Mouse (Mus musculus) intestine, embryonic 15.5 days (tissue): Measurements from ENCODE around the gene Ncoa3. TPM values are rescaled to one million over a fixed set of nuclear protein-coding genes. Genes with fewer than 3 reads are reported as not detected.
A peak's percentile ranks its signal among the peaks of the same experiment; 100 is the strongest.

Source experiments
- ATAC-seq: fragments of 200-750 bp; cut with Nextera tagmentation; 2 replicates; pipeline ENCODE4 v1.8.0; 2017; ENCODE audit warnings: moderate TSS enrichment, moderate library complexity
- H3K27ac ChIP-seq: fragments of 300-500 bp; sonication (generic); 2 replicates; pipeline ENCODE4 v1.5.1; 2015; ENCODE audit warnings: mild to moderate bottlenecking, inconsistent platforms
- H3K27me3 ChIP-seq: fragments of 300-500 bp; sonication (generic); replicated peaks from 2 replicates; pipeline ENCODE4 v1.6.1; 2015; ENCODE audit warnings: inconsistent platforms
- H3K36me3 ChIP-seq: fragments of 300-500 bp; sonication (generic); 2 replicates; pipeline ENCODE4 v1.6.1; 2015; ENCODE audit warnings: inconsistent platforms
- H3K4me1 ChIP-seq: fragments of 300-500 bp; sonication (generic); replicated peaks from 2 replicates; pipeline ENCODE4 v1.6.1; 2015; ENCODE audit warnings: inconsistent platforms
- H3K4me2 ChIP-seq: fragments of 300-500 bp; sonication (generic); replicated peaks from 2 replicates; pipeline ENCODE4 v1.6.1; 2015; ENCODE audit warnings: mild to moderate bottlenecking, inconsistent platforms
- H3K4me3 ChIP-seq: fragments of 300-500 bp; sonication (generic); replicated peaks from 2 replicates; pipeline ENCODE4 v1.5.1; 2015; ENCODE audit warnings: inconsistent platforms
- H3K9ac ChIP-seq: fragments of 300-500 bp; sonication (generic); 2 replicates; pipeline ENCODE4 v1.6.1; 2015; ENCODE audit warnings: inconsistent platforms
- H3K9me3 ChIP-seq: fragments of 300-500 bp; sonication (generic); 2 replicates; pipeline ENCODE4 v1.6.1; 2016; ENCODE audit warnings: inconsistent platforms
- WGBS: fragments of 180-500 bp; shearing (Covaris S2); methylation state at CpG from one replicate; pipeline ENCODE4 v1.1.7; 2015; 5-methylcytosine and 5-hydroxymethylcytosine counted together
- polyA plus RNA-seq: library from polyadenylated mRNA; unstranded; fragments of >200 nt; fragmentation: Nextera tagmentation; extraction: Ambion mirVana; gene quantifications from 2 replicates; pipeline ENCODE4 v1.2.1, GENCODE M21; 2015

Ncoa3 gene
- polyA plus RNA-seq, 1 experiment from 2014 or later: 10.8 TPM

GRCm38 (mm10) chr2:166048852-166049251 lies 56.4 kb downstream of the Ncoa3 start:
- WGBS: 73% methylated on average over 7 of the region's 7 CpGs
- H3K36me3 ChIP-seq: no peaks in the 10 kb centered on the region; the same call in none of the 2 replicates

DNA sequence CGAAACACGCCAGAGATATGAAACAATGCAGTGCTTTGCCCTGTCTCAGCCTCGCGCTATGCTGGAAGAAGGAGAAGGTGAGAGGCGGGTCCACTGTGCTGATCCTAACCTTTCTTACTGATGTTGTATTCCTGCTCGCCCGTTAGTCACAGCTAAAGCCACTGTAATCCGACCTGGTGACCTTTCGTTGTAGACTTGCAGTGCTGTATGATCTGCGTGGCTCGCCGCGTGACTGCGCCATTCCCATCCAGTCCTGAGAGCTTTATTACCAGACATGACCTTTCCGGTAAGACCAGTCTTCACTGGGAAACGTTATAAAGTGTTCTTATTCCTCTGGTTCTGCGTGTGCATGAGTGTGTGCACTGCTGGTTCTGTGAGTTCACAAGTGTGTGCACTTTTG lies 59.0 kb downstream of the Ncoa3 start:
- Histone ChIP-seq H3K4me3 (no peak overlapping the region), H3K4me1 (no peaks in the 10 kb centered on the region), H3K27me3 (no peaks in the 10 kb centered on the region), H3K27ac (no peak overlapping the region), H3K4me2 (no peak overlapping the region), H3K36me3 (peaks cover 9% of the 10 kb centered on the region), H3K9me3 (no peaks in the 10 kb centered on the region), H3K9ac (no peak overlapping the region)
- 89% methylated on average over 17 of the region's 17 CpGs for WGBS
- no peak for ATAC-seq

More at GRCm38 (mm10) chr2:166048852-166049251, 56.4 kb downstream of the Ncoa3 start:
- Histone ChIP-seq H3K4me3 (no peak overlapping the region), H3K27me3 (no peaks in the 10 kb centered on the region), H3K9me3 (no peaks in the 10 kb centered on the region), H3K4me2 (no peak overlapping the region), H3K4me1 (peaks cover 12% of the 10 kb centered on the region), H3K27ac (no peak overlapping the region), H3K9ac (no peak overlapping the region)
- ATAC-seq: no peak

GRCm38 (mm10) chr2:166051966-166052365 lies 59.5 kb downstream of the Ncoa3 start:
- H3K27ac ChIP-seq: no peak overlapping the region
- H3K27me3 ChIP-seq: no peaks in the 10 kb centered on the region
- H3K4me3 ChIP-seq: no peak overlapping the region
- H3K9ac ChIP-seq: no peak overlapping the region
- H3K9me3 ChIP-seq: no peaks in the 10 kb centered on the region
- no peak for ATAC-seq
- no peaks in the 10 kb centered on the region for H3K4me1 ChIP-seq
- no peak overlapping the region for H3K4me2 ChIP-seq
- 90% methylated on average over 7 of the region's 7 CpGs for WGBS
- peaks cover 9% of the 10 kb centered on the region for H3K36me3 ChIP-seq

DNA sequence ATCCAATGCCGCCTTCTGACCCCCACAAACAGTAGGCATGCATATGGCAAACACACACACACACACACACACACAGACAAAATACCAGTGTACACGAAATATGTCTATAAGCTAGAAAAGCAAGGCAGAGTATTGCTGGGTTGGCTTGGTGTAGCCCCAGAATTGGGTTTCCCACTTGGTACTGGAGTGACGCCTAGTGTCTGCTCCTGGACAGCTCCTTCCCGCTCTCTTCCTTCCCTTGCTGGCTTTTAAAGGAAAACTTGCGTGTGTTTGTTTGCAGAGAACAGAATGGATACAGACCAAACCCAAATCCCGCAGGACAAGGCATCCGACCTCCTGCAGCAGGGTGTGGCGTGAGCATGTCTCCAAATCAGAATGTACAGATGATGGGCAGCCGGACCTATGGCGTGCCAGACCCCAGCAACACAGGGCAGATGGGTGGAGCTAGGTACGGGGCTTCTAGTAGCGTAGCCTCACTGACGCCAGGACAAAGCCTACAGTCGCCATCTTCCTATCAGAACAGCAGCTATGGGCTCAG lies 61.6 kb downstream of the Ncoa3 start:
- ATAC-seq: no peak
- 91% methylated on average over 14 of the region's 14 CpGs for WGBS
- peaks cover 11% of the 10 kb centered on the region for H3K36me3 ChIP-seq

DNA sequence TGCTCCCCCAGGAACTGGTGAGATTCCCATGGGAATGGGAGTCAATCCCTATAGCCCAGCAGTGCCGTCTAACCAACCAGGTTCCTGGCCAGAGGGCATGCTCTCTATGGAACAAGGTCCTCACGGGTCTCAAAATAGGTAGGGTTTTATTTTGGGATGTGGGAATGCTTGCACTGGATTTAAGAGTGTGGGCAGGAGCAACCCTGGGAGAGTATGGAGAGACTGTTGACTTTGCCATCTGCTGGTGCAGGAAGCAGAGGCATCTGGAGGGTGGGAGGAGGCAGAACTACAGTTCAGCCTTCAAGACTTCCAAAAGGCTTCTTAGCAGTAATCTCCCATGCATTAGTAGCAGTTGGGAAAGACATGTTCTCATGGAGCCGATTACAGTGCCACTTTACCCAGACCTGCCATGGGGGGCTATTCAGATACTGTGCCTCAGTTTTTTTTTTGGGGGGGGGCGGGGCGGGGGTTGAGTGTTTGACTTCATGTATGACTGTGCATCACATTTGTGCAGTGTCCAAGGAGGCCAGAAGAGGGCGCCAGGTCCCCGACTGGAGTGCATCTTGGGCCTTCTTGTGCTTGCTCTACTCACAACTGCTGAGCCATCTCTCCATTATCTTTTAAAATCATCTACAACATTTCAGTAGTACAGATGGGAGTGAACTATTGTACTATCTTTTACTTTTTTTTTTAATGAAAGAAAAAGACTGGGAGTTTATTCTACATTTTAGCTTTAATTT lies 67.4 kb downstream of the Ncoa3 start:
- H3K27me3 ChIP-seq: no peaks in the 10 kb centered on the region
- H3K9me3 ChIP-seq: no peaks in the 10 kb centered on the region
- ATAC-seq: no peak
- peaks cover 19% of the 10 kb centered on the region for H3K36me3 ChIP-seq
- H3K4me1 ChIP-seq: no peaks in the 10 kb centered on the region
- H3K27ac ChIP-seq: no peak overlapping the region
- H3K4me2 ChIP-seq: no peak overlapping the region
- no peak overlapping the region for H3K9ac ChIP-seq
- H3K4me3 ChIP-seq: no peak overlapping the region
- 80% methylated on average over 7 of the region's 7 CpGs for WGBS

More for the DNA sequence above, 61.6 kb downstream of the Ncoa3 start:
- no peak overlapping the region for H3K4me2 ChIP-seq
- H3K9me3 ChIP-seq: no peaks in the 10 kb centered on the region
- H3K4me3 ChIP-seq: no peak overlapping the region
- no peaks in the 10 kb centered on the region for H3K4me1 ChIP-seq
- no peak overlapping the region for H3K9ac ChIP-seq
- no peak overlapping the region for H3K27ac ChIP-seq
- no peaks in the 10 kb centered on the region for H3K27me3 ChIP-seq

GRCm38 (mm10) chr2:166062008-166062407 lies 69.6 kb downstream of the Ncoa3 start:
- H3K9ac ChIP-seq: no peak overlapping the region
- no peaks in the 10 kb centered on the region for H3K9me3 ChIP-seq
- no peak overlapping the region for H3K27ac ChIP-seq
- WGBS: 58% methylated on average over 1 of the region's 1 CpGs
- H3K4me3 ChIP-seq: no peak overlapping the region
- H3K4me1 ChIP-seq: no peaks in the 10 kb centered on the region
- no peaks in the 10 kb centered on the region for H3K27me3 ChIP-seq
- no peak overlapping the region for H3K4me2 ChIP-seq
- ATAC-seq: no peak
- peaks cover 25% of the 10 kb centered on the region; the same call in 1 of the 2 replicates for H3K36me3 ChIP-seq

- Histone ChIP-seq H3K4me3 (no peak overlapping the region), H3K36me3 (peaks cover 25% of the 10 kb centered on the region; the same call in 1 of the 2 replicates), H3K27me3 (no peaks in the 10 kb centered on the region), H3K27ac (0 out of 2 replicates have a peak overlapping the region, but pooled peaks have one; percentile 29), H3K9me3 (no peaks in the 10 kb centered on the region), H3K9ac (no peak overlapping the region), H3K4me1 (no peaks in the 10 kb centered on the region), H3K4me2 (no peak overlapping the region)
- no peak for ATAC-seq
- 83% methylated on average over 8 of the region's 8 CpGs for WGBS
Measured at GRCm38 (mm10) chr2:166062431-166062830, 70.0 kb downstream of the Ncoa3 start.

DNA sequence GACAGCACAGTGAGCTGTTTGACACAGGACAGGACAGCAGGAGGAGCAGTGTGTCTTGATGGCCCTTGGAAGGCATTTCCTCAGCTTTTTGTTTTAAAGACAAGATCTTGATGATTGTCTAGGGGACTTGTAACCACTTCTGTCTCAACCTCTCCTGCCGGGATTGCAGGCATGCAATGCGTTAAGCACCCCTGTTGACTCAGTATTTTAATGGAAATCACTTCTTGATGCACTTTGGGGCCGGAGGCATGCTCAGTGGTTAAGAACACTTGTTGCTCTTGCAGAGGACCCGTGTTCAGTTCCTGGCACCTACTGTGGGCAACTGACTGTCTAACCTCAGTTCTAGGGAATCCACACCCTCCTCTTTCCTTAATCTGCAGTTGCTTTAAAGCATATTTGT lies 74.0 kb downstream of the Ncoa3 start:
- H3K4me3 ChIP-seq: no peak overlapping the region
- H3K27ac ChIP-seq: no peak overlapping the region
- no peaks in the 10 kb centered on the region for H3K4me1 ChIP-seq
- no peaks in the 10 kb centered on the region for H3K9me3 ChIP-seq
- 86% methylated on average over 4 of the region's 4 CpGs for WGBS
- no peak overlapping the region for H3K9ac ChIP-seq
- H3K27me3 ChIP-seq: no peaks in the 10 kb centered on the region
- no peak for ATAC-seq
- peaks cover 29% of the 10 kb centered on the region for H3K36me3 ChIP-seq
- H3K4me2 ChIP-seq: no peak overlapping the region

DNA sequence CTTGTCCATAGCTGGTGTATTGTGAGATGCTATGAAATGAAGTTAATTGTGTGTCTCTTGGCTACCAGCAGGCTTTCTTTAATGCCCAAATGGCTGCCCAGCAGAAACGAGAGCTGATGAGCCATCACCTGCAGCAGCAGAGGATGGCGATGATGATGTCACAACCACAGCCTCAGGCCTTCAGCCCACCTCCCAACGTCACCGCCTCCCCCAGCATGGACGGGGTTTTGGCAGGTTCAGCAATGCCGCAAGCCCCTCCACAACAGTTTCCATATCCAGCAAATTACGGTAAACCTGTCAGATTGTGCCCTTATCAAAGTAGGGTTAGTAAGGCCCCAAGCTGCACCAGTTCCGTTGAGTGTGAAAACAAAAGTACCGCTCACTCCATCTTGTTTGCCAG lies 75.8 kb downstream of the Ncoa3 start:
- ATAC-seq: no peak
- H3K27ac ChIP-seq: no peak overlapping the region
- WGBS: 89% methylated on average over 9 of the region's 9 CpGs

DNA sequence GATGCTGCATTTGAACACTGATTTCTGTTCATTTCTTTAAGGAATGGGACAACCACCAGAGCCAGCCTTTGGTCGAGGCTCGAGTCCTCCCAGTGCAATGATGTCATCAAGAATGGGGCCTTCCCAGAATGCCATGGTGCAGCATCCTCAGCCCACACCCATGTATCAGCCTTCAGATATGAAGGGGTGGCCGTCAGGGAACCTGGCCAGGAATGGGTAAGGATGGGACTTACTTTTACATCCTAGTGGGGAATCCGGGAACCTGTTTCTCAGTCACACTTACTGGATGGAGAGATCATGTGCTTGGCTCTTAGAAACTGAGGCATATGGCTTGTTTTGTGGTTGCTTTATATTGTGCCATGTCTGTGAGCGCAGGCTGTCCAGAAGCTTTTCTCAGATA lies 76.7 kb downstream of the Ncoa3 start:
- no peak overlapping the region for H3K4me2 ChIP-seq
- H3K27ac ChIP-seq: no peak overlapping the region
- H3K9me3 ChIP-seq: no peaks in the 10 kb centered on the region
- H3K9ac ChIP-seq: no peak overlapping the region
- peaks cover 36% of the 10 kb centered on the region for H3K36me3 ChIP-seq
- no peaks in the 10 kb centered on the region for H3K27me3 ChIP-seq
- no peak overlapping the region for H3K4me3 ChIP-seq
- 83% methylated on average over 5 of the region's 5 CpGs for WGBS
- no peak for ATAC-seq
- no peaks in the 10 kb centered on the region for H3K4me1 ChIP-seq

More for the DNA sequence above, 75.8 kb downstream of the Ncoa3 start:
- H3K4me1 ChIP-seq: no peaks in the 10 kb centered on the region
- H3K36me3 ChIP-seq: peaks cover 33% of the 10 kb centered on the region
- no peaks in the 10 kb centered on the region for H3K9me3 ChIP-seq
- no peaks in the 10 kb centered on the region for H3K27me3 ChIP-seq
- no peak overlapping the region for H3K4me2 ChIP-seq
- H3K9ac ChIP-seq: no peak overlapping the region
- H3K4me3 ChIP-seq: no peak overlapping the region

DNA sequence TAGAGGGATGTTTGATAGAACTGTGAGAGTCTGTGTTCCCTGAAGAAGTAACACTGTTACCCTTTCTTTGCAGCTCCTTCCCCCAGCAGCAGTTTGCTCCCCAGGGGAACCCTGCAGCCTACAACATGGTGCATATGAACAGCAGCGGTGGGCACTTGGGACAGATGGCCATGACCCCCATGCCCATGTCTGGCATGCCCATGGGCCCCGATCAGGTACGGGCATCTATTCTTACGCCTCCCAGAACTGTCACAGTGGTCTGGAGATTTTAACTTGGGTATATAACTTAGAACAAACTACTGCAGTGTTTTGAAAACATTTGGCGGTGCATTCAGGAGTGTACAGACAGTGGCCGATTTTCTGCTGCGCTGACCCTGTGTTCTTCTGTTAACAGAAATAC lies 77.3 kb downstream of the Ncoa3 start:
- peaks cover 36% of the 10 kb centered on the region for H3K36me3 ChIP-seq
- no peak for ATAC-seq
- no peak overlapping the region for H3K9ac ChIP-seq
- WGBS: 90% methylated on average over 7 of the region's 7 CpGs
- no peaks in the 10 kb centered on the region for H3K9me3 ChIP-seq
- H3K4me3 ChIP-seq: no peak overlapping the region
- H3K27ac ChIP-seq: no peak overlapping the region
- H3K4me1 ChIP-seq: no peaks in the 10 kb centered on the region
- no peaks in the 10 kb centered on the region for H3K27me3 ChIP-seq
- H3K4me2 ChIP-seq: no peak overlapping the region

DNA sequence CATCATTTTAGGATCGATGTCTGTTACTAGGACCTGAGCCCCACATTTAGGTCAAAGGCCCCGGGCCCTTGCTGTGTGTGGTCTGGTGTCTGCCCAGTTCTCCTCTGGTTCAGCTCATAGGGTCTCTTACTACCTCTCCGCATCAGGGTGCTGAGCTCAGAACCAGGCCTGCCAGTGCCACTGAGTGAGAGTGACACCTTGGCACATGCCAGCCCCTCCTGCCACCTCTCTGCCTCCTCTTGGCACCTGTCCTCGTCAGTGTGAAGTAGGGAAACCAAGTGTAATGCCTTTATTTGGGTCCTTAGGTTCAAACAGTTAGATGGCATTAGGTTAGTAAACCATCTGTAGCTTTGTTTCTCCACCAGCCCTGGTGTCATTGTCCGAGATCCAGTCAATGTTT lies 79.0 kb downstream of the Ncoa3 start:
- H3K36me3 ChIP-seq: peaks cover 29% of the 10 kb centered on the region
- H3K4me1 ChIP-seq: no peaks in the 10 kb centered on the region
- no peak overlapping the region for H3K27ac ChIP-seq
- H3K27me3 ChIP-seq: no peaks in the 10 kb centered on the region
- no peak overlapping the region for H3K4me3 ChIP-seq
- H3K4me2 ChIP-seq: no peak overlapping the region
- ATAC-seq: no peak
- H3K9me3 ChIP-seq: no peaks in the 10 kb centered on the region
- no peak overlapping the region for H3K9ac ChIP-seq
- WGBS: 90% methylated on average over 5 of the region's 5 CpGs

- no peaks in the 10 kb centered on the region for H3K27me3 ChIP-seq
- H3K36me3 ChIP-seq: peaks cover 25% of the 10 kb centered on the region
Measured at GRCm38 (mm10) chr2:166071889-166072288, 79.5 kb downstream of the Ncoa3 start.

More at GRCm38 (mm10) chr2:166071889-166072288, 79.5 kb downstream of the Ncoa3 start:
- H3K4me3 ChIP-seq: no peak overlapping the region
- no peaks in the 10 kb centered on the region for H3K9me3 ChIP-seq
- no peak overlapping the region for H3K4me2 ChIP-seq
- H3K9ac ChIP-seq: no peak overlapping the region
- no peaks in the 10 kb centered on the region for H3K4me1 ChIP-seq
- WGBS: 82% methylated on average over 9 of the region's 9 CpGs
- H3K27ac ChIP-seq: no peak overlapping the region
- no peak for ATAC-seq
